Mouse (Mus musculus) B cell, adult 62 days (primary cell): ENCODE data around the gene Kank1. TPM values are rescaled to one million over a fixed set of nuclear protein-coding genes. Genes with fewer than 3 reads are reported as not detected.

Experiments
- total RNA-seq: library from RNA; stranded (reverse); gene quantifications from 4 replicates; pipeline ENCODE4 v1.2.4, GENCODE M21; 2023

Gene Kank1
- not detected in 4 replicates for total RNA-seq

DNA sequence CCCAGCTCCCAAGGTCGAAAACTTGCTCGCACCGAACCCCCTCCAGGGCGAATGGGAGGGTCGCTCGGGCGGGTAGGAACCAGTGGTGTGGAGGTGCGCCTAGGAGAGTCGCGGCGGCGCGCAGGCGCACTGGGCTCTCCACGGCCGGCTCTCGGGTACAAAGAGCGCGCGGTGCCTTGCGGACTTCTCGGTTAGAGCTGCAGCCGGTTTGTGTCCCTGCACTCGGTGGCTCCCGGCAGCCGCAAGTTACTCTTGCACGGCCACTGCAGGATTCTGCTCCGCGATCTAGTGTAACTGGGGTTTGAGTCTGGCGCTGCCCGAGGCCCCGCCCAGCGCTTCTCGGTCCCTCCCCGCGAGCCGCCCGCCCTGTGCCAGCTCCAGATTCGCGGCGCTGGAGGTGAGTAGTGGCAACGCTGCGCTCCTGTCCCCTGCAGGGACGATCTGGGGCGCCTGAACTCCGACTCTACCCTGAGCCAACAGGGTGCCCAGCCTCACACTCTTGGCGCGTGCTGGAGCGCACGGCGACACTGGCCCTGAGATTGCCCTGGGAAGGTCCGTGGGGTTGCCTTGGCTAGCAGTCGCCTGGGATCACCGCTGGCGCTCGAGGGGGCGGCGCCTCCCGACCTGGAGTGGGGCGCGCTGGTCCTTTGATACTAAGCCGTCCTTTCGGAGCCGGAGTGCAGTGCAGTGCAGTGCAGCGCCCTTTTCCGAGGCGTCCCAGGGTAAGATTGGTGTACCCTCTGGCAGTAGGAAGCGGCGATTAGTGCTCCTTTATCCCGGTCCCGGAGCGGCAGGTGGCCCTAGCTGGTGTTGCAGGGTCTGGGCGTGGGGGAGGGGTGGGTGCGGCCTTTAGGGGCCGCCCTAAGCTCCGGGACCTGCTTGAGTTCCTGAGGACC lies at the start of gene Kank1:
Gene Kank1, plus strand, starts transcription at position 380 of the 896 bp plus-strand sequence.

Other genes with a start within 250 kb of the Kank1 start
- gene Dock8, start 237.4 kb upstream of the Kank1 start, total RNA-seq: 213 to 248 TPM (median 228 TPM) in 4 replicates